Mouse (Mus musculus): ENCODE data around the gene Uhmk1. TPM values are rescaled to one million over a fixed set of nuclear protein-coding genes. Genes with fewer than 3 reads are reported as not detected.

Uhmk1 gene
- total RNA-seq, 1 experiment: 18.8 TPM

DNA sequence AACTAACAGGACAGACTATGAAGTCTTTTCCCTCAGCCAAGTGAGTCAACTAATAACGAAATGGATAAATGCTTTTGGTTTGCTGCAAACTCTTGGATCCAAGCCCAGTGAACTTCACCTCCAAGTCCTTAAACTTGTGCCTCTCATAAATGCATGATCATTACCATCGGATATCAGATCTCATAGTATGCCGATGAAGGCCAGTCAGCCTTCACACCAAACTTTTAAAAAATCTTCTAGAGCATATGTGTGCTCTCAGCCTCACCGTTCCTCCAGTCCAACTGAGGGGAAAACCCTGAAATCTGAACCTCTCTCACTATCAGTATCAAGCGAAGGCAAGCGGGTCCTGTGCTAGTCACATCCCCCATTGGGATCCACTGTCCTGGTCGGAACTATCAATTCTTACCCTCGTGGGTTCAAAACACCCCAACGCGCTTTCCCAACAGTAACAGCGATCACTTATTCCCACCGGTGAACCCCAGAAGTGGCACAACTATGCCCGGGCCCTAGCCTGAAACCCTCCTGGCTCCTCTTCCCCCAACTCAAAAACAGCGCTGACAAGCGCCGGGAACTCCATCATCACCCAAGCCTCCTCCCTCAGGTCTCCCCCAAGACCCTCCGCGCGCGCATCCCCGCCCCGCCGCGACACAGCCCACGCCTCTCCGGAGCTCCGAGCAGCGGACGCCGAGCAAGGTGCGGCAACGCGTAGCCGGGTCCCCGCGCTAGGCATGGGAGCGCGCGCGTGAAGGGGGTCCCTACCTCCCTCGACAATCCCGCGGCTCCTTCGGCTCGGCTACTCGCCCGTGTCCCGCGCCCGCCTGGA lies 41.0 kb downstream of the Uhmk1 start:
- TF ChIP-seq ZNF384 (IDR thresholded peaks at IDR 0.05; ENCODE audit: low read depth, low read length) (no peak), CHD2 (IDR thresholded peaks at IDR 0.05; ENCODE audit: low read depth, low read length) (no peak), ZC3H11A (IDR thresholded peaks at IDR 0.05; ENCODE audit: borderline replicate concordance, low read depth, low read length) (no peak), MAFK (IDR thresholded peaks at IDR 0.05; ENCODE audit: insufficient read depth, low read depth, low read length) (no peak), HCFC1 (IDR thresholded peaks at IDR 0.05; ENCODE audit: borderline replicate concordance, insufficient read depth, low read length) (no peak)
- in situ Hi-C loops (cut with MboI; ENCODE audit: low sequenced_read_pairs in 2 of 2, unreplicated experiment in 2 of 2): no loop called here
- Histone ChIP-seq H3K4me1 (ENCODE audit: control insufficient read depth in 2 of 2, insufficient read depth in 2 of 2, low read length in 2 of 2, poor library complexity in 1 of 2) (peaks cover 0 to 2% of the 10 kb centered on the region in 2 experiments; a peak in 1 of 4 replicates), H3K4me3 (ENCODE audit: insufficient read depth in 1 of 2, low read depth in 1 of 2, low read length in 2 of 2, poor library complexity in 1 of 2, severe bottlenecking in 1 of 2) (peak overlapping the region; percentile 72 to 93), H3K36me3 (ENCODE audit: control insufficient read depth, insufficient read depth, low read length, poor library complexity, severe bottlenecking) (no peaks in the 10 kb centered on the region), H3K9me3 (ENCODE audit: control insufficient read depth, insufficient read depth, low read depth, low read length) (no peaks in the 10 kb centered on the region), H3K9ac (ENCODE audit: insufficient read depth, low read depth, low read length, poor library complexity, severe bottlenecking) (peak overlapping the region; percentile 88), H3K27ac (ENCODE audit: insufficient read depth, low read depth, low read length, poor library complexity, severe bottlenecking) (no peak overlapping the region)
- DNase-seq (ENCODE audit: low read depth, low spot score): peak; percentile 17

DNA sequence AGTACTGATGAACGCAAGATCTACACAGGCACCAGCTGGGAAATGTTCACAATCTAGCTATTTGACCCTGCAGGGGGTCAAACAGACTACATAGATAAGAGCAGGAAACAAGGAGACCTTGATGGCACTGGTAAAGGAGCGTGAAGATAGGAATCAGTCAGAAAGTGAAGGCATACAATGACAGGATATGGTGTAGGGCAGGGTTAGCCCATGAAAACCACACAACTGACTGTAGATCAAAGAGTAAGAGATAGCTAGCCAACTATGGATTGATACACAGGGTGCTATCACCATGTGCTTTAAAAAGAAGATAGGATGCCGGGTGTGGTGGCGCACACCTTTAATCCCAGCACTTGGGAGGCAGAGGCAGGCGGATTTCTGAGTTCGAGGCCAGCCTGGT lies 47.4 kb downstream of the Uhmk1 start:
- in situ Hi-C loops (cut with MboI; ENCODE audit: low sequenced_read_pairs in 2 of 2, unreplicated experiment in 2 of 2): no loop called here
- Histone ChIP-seq H3K9ac (ENCODE audit: insufficient read depth, low read depth, low read length, poor library complexity, severe bottlenecking) (no peak overlapping the region), H3K4me1 (ENCODE audit: control insufficient read depth in 2 of 2, insufficient read depth in 2 of 2, low read length in 2 of 2, poor library complexity in 1 of 2) (peaks cover 0 to 2% of the 10 kb centered on the region in 2 experiments; a peak in 1 of 4 replicates), H3K27ac (ENCODE audit: insufficient read depth, low read depth, low read length, poor library complexity, severe bottlenecking) (no peak overlapping the region), H3K36me3 (ENCODE audit: control insufficient read depth, insufficient read depth, low read length, poor library complexity, severe bottlenecking) (no peaks in the 10 kb centered on the region; the same call in 1 of the 2 replicates), H3K4me3 (ENCODE audit: insufficient read depth in 1 of 2, low read depth in 1 of 2, low read length in 2 of 2, poor library complexity in 1 of 2, severe bottlenecking in 1 of 2) (no peak overlapping the region), H3K9me3 (ENCODE audit: control insufficient read depth, insufficient read depth, low read depth, low read length) (no peaks in the 10 kb centered on the region)
- TF ChIP-seq MAFK (IDR thresholded peaks at IDR 0.05; ENCODE audit: insufficient read depth, low read depth, low read length): no peak
- TF ChIP-seq HCFC1 (IDR thresholded peaks at IDR 0.05; ENCODE audit: borderline replicate concordance, insufficient read depth, low read length): no peak
- no peak for TF ChIP-seq ZC3H11A (IDR thresholded peaks at IDR 0.05; ENCODE audit: borderline replicate concordance, low read depth, low read length)
- no peak for TF ChIP-seq ZNF384 (IDR thresholded peaks at IDR 0.05; ENCODE audit: low read depth, low read length)
- TF ChIP-seq CHD2 (IDR thresholded peaks at IDR 0.05; ENCODE audit: low read depth, low read length): no peak
- DNase-seq (ENCODE audit: low read depth, low spot score): no peak

DNA sequence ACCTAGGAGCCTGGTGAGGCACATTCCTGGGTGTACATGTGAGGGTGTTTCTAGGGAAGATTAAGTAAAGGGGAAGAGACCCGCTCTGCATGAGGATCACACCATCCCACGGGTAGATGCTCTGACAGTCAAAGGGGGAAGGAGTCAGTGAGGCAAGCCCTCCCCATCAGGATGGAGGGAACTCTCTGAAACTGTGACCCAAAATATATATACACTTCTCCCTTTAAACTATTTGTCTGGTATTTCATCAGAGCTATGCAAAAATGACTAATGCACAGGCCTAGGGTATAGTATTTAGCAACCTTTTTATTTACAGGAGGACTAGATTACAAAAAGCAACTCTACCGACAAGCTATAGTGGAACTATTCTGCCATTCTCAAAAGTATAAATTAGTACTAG lies 50.3 kb downstream of the Uhmk1 start:
- no peaks in the 10 kb centered on the region for H3K9me3 ChIP-seq (ENCODE audit: control insufficient read depth, insufficient read depth, low read depth, low read length)
- in situ Hi-C loops (cut with MboI; ENCODE audit: low sequenced_read_pairs in 2 of 2, unreplicated experiment in 2 of 2): no loop called here
- DNase-seq (ENCODE audit: low read depth, low spot score): no peak
- H3K4me1 ChIP-seq (ENCODE audit: control insufficient read depth in 2 of 2, insufficient read depth in 2 of 2, low read length in 2 of 2, poor library complexity in 1 of 2): peaks cover 0 to 2% of the 10 kb centered on the region in 2 experiments; a peak in 1 of 4 replicates
- no peak overlapping the region for H3K27ac ChIP-seq (ENCODE audit: insufficient read depth, low read depth, low read length, poor library complexity, severe bottlenecking)
- no peak overlapping the region for H3K9ac ChIP-seq (ENCODE audit: insufficient read depth, low read depth, low read length, poor library complexity, severe bottlenecking)
- no peak for TF ChIP-seq ZC3H11A (IDR thresholded peaks at IDR 0.05; ENCODE audit: borderline replicate concordance, low read depth, low read length)
- TF ChIP-seq MAFK (IDR thresholded peaks at IDR 0.05; ENCODE audit: insufficient read depth, low read depth, low read length): no peak
- H3K36me3 ChIP-seq (ENCODE audit: control insufficient read depth, insufficient read depth, low read length, poor library complexity, severe bottlenecking): peaks cover 3% of the 10 kb centered on the region; the same call in 1 of the 2 replicates
- H3K4me3 ChIP-seq (ENCODE audit: insufficient read depth in 1 of 2, low read depth in 1 of 2, low read length in 2 of 2, poor library complexity in 1 of 2, severe bottlenecking in 1 of 2): no peak overlapping the region

DNA sequence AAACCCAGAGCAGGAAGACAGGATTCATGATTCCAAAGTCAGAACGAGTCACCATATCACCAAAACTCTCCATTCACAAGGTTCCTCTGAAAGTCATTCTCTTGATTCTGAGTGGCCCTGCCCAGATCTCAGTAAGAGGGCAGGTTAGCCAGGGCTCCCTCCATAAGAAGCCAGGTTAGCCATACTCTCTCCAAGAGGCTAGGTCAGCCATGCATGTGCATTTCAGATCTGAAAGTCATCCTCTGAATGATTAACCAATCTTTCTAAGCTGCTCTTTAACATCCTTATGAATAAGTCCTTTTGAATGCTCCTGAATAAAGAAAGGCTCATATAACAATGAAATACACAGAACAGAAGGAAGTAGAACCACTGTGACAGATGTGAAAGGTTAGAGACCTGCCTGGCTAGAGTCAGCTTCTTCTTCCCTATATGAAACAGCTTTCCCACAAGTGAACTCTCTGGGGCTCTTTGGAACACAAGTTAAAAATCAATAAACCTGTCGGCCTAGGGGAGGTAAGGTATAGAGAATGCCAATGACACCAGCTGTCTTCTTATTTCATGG lies 51.1 kb downstream of the Uhmk1 start:
- in situ Hi-C loops (cut with MboI; ENCODE audit: low sequenced_read_pairs in 2 of 2, unreplicated experiment in 2 of 2): no loop called here
- H3K9ac ChIP-seq (ENCODE audit: insufficient read depth, low read depth, low read length, poor library complexity, severe bottlenecking): no peak overlapping the region
- no peak for DNase-seq (ENCODE audit: low read depth, low spot score)
- no peak overlapping the region for H3K27ac ChIP-seq (ENCODE audit: insufficient read depth, low read depth, low read length, poor library complexity, severe bottlenecking)
- H3K4me3 ChIP-seq (ENCODE audit: insufficient read depth in 1 of 2, low read depth in 1 of 2, low read length in 2 of 2, poor library complexity in 1 of 2, severe bottlenecking in 1 of 2): no peak overlapping the region
- no peak for TF ChIP-seq CHD2 (IDR thresholded peaks at IDR 0.05; ENCODE audit: low read depth, low read length)
- TF ChIP-seq MAFK (IDR thresholded peaks at IDR 0.05; ENCODE audit: insufficient read depth, low read depth, low read length): no peak
- TF ChIP-seq HCFC1 (IDR thresholded peaks at IDR 0.05; ENCODE audit: borderline replicate concordance, insufficient read depth, low read length): no peak
- no peak for TF ChIP-seq ZC3H11A (IDR thresholded peaks at IDR 0.05; ENCODE audit: borderline replicate concordance, low read depth, low read length)
- TF ChIP-seq ZNF384 (IDR thresholded peaks at IDR 0.05; ENCODE audit: low read depth, low read length): no peak
- H3K36me3 ChIP-seq (ENCODE audit: control insufficient read depth, insufficient read depth, low read length, poor library complexity, severe bottlenecking): peaks cover 3% of the 10 kb centered on the region; the same call in 1 of the 2 replicates
- H3K4me1 ChIP-seq (ENCODE audit: control insufficient read depth in 2 of 2, insufficient read depth in 2 of 2, low read length in 2 of 2, poor library complexity in 1 of 2): peaks cover 0 to 2% of the 10 kb centered on the region in 2 experiments; a peak in 1 of 4 replicates
- no peaks in the 10 kb centered on the region for H3K9me3 ChIP-seq (ENCODE audit: control insufficient read depth, insufficient read depth, low read depth, low read length)
